Mouse (Mus musculus): ENCODE results near the gene Kif6. TPM values are rescaled to one million over a fixed set of nuclear protein-coding genes. Genes with fewer than 3 reads are reported as not detected.

Kif6 gene
- 4.1 and 4.8 TPM in 2 replicates for polyA plus RNA-seq (2014; fragmentation: Nextera tagmentation; extraction: Ambion mirVana)

GRCm38 (mm10) chr17:49614577-49615235 lies at the start of gene Kif6:
Gene Kif6 (plus strand): TSS chr17:49615136.
- Histone ChIP-seq H3K9ac (peak within 1 kb of the TSS; percentile 53), H3K27me3 (ENCODE audit: insufficient read depth, low read length) (no peaks in the 10 kb centered on the region), H3K36me3 (ENCODE audit: insufficient read depth) (no peaks in the 10 kb centered on the region), H3K9me3 (ENCODE audit: low read depth, low read length) (no peaks in the 10 kb centered on the region), H3K4me2 (peak within 1 kb of the TSS; percentile 94), H3K27ac (ENCODE audit: low read depth) (peak within 1 kb of the TSS; percentile 71), H3K4me1 (ENCODE audit: insufficient read depth) (0 out of 2 replicates have a peak, but pooled peaks cover 2% of the 10 kb centered on the region), H3K4me3 (ENCODE audit: low read depth, low read length) (peak within 1 kb of the TSS; percentile 62)
- 2% methylated on average over 27 of the region's 27 CpGs for WGBS
- peak; percentile 93 for DNase-seq
- no peak for TF ChIP-seq CTCF (IDR thresholded peaks at IDR 0.05; ENCODE audit: low read depth)
- peak; percentile 97 for ATAC-seq (ENCODE audit: insufficient read depth)

DNA sequence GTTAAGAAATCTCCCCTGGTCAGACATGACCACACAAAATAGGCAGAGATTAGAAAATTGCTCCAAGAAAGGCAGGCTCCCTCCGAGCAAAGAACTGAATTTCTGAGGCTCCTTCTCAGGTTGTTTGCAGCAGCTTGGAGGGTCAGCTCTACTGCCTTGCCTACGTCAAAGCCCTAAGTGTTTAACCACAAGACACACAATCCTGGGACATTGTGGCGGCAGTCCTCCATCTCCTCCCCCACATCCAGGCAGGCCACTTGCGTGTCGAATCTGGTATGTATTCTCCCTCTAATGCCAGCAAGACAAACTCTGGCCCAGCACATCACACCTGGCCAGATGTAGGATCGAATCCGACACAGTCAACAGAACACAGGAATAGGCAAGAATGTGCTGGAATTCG lies 46.2 kb upstream of the Kif6 start:
- DNase-seq (no peak), ATAC-seq (ENCODE audit: insufficient read depth) (no peak)
- Histone ChIP-seq H3K36me3 (ENCODE audit: insufficient read depth) (no peaks in the 10 kb centered on the region), H3K27me3 (ENCODE audit: insufficient read depth, low read length) (no peaks in the 10 kb centered on the region), H3K9me3 (ENCODE audit: low read depth, low read length) (no peaks in the 10 kb centered on the region; the same call in 1 of the 2 replicates), H3K4me1 (ENCODE audit: insufficient read depth) (no peaks in the 10 kb centered on the region), H3K27ac (ENCODE audit: low read depth) (no peak overlapping the region), H3K4me2 (no peak overlapping the region), H3K4me3 (ENCODE audit: low read depth, low read length) (no peak overlapping the region), H3K9ac (no peak overlapping the region)
- TF ChIP-seq CTCF (IDR thresholded peaks at IDR 0.05; ENCODE audit: low read depth): no peak
- WGBS: 62% methylated on average over 8 of the region's 8 CpGs

DNA sequence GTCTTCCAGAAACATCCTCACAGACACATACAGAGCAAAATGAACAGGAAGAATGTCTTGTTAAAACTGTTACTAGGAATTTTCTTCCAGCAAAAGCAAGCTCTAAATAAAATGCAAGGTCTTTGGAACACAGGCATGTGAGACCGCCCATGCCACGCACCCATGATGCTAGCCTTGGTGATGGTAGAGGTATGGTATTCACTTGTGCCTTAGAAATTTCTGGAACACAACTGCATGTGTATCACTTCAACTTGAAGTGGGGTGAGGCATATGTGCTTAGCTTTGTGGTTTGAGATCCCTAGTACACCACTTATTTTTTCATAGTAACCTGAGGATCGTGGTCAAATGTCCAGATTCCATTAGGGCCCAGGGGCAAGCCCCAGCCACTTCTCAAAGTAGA lies 37.6 kb upstream of the Kif6 start:
- Histone ChIP-seq H3K4me2 (no peak overlapping the region), H3K4me1 (ENCODE audit: insufficient read depth) (no peaks in the 10 kb centered on the region), H3K36me3 (ENCODE audit: insufficient read depth) (no peaks in the 10 kb centered on the region), H3K4me3 (ENCODE audit: low read depth, low read length) (no peak overlapping the region), H3K27ac (ENCODE audit: low read depth) (no peak overlapping the region), H3K9ac (no peak overlapping the region), H3K9me3 (ENCODE audit: low read depth, low read length) (no peaks in the 10 kb centered on the region), H3K27me3 (ENCODE audit: insufficient read depth, low read length) (no peaks in the 10 kb centered on the region)
- no peak for TF ChIP-seq CTCF (IDR thresholded peaks at IDR 0.05; ENCODE audit: low read depth)
- 89% methylated on average over 3 of the region's 3 CpGs for WGBS
- no peak for DNase-seq
- ATAC-seq (ENCODE audit: insufficient read depth): no peak

DNA sequence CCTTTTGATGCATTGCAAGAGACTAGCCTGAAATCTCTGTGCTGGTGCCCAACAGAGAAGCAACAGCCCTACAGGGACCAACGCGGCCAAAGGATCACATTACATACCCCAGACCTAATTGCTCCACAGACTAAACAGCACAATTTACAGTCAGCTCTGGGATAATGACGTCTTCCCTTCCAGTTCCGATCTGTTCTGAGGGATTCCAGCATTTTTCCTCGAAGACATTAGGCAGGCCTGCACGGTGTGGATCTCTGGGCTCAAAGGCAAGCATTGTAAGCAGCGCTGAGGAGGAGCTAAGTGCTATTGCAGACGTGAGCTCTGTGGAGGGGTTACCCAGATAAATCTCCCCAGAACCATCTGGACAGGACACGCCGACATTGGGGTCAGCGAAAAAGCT lies 32.5 kb upstream of the Kif6 start:
- Histone ChIP-seq H3K27me3 (ENCODE audit: insufficient read depth, low read length) (no peaks in the 10 kb centered on the region), H3K4me2 (no peak overlapping the region), H3K9ac (no peak overlapping the region), H3K4me1 (ENCODE audit: insufficient read depth) (no peaks in the 10 kb centered on the region), H3K9me3 (ENCODE audit: low read depth, low read length) (no peaks in the 10 kb centered on the region), H3K36me3 (ENCODE audit: insufficient read depth) (no peaks in the 10 kb centered on the region), H3K4me3 (ENCODE audit: low read depth, low read length) (no peak overlapping the region), H3K27ac (ENCODE audit: low read depth) (no peak overlapping the region)
- no peak for TF ChIP-seq CTCF (IDR thresholded peaks at IDR 0.05; ENCODE audit: low read depth)
- peak; percentile 11 for DNase-seq
- ATAC-seq (ENCODE audit: insufficient read depth): no peak
- 40% methylated on average over 11 of the region's 11 CpGs for WGBS

GRCm38 (mm10) chr17:49590051-49590450 lies 24.9 kb upstream of the Kif6 start:
- no peaks in the 10 kb centered on the region for H3K27me3 ChIP-seq (ENCODE audit: insufficient read depth, low read length)
- no peaks in the 10 kb centered on the region for H3K36me3 ChIP-seq (ENCODE audit: insufficient read depth)
- no peaks in the 10 kb centered on the region for H3K9me3 ChIP-seq (ENCODE audit: low read depth, low read length)
- no peak overlapping the region for H3K4me3 ChIP-seq (ENCODE audit: low read depth, low read length)
- H3K9ac ChIP-seq: no peak overlapping the region
- H3K4me2 ChIP-seq: no peak overlapping the region
- TF ChIP-seq CTCF (IDR thresholded peaks at IDR 0.05; ENCODE audit: low read depth): no peak
- no peaks in the 10 kb centered on the region for H3K4me1 ChIP-seq (ENCODE audit: insufficient read depth)
- 39% methylated on average over 8 of the region's 8 CpGs for WGBS
- DNase-seq (peak; percentile 61), ATAC-seq (ENCODE audit: insufficient read depth) (no peak)
- no peak overlapping the region for H3K27ac ChIP-seq (ENCODE audit: low read depth)

DNA sequence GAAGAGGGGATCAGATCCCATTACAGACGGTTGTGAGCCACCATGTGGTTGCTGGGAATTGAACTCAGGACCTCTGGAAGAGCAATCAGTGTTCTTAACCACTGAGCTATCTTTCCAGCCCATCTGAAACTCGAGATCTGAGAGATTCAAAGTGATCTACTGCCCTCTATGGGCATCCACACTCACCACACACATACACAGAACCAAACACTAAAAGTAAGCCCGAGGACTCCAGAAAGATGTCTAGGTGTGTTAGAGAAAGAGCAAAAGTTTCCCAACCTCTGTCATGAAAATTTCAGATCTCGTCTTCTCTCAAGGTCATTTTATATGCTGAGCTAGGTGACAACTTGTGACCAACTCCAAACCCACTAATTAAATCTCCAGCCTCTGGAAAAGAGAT lies 9.5 kb upstream of the Kif6 start:
- no peak for ATAC-seq (ENCODE audit: insufficient read depth)
- H3K36me3 ChIP-seq (ENCODE audit: insufficient read depth): no peaks in the 10 kb centered on the region

GRCm38 (mm10) chr17:49607351-49608027 lies 7.4 kb upstream of the Kif6 start:
- no peak for TF ChIP-seq CTCF (IDR thresholded peaks at IDR 0.05; ENCODE audit: low read depth)
- H3K4me2 ChIP-seq: no peak overlapping the region
- WGBS: 65% methylated on average over 7 of the region's 7 CpGs
- no peak for DNase-seq
- no peaks in the 10 kb centered on the region for H3K36me3 ChIP-seq (ENCODE audit: insufficient read depth)
- H3K9me3 ChIP-seq (ENCODE audit: low read depth, low read length): no peaks in the 10 kb centered on the region
- no peak overlapping the region for H3K27ac ChIP-seq (ENCODE audit: low read depth)
- no peaks in the 10 kb centered on the region for H3K27me3 ChIP-seq (ENCODE audit: insufficient read depth, low read length)
- ATAC-seq (ENCODE audit: insufficient read depth): no peak
- no peak overlapping the region for H3K4me3 ChIP-seq (ENCODE audit: low read depth, low read length)
- H3K9ac ChIP-seq: no peak overlapping the region
- H3K4me1 ChIP-seq (ENCODE audit: insufficient read depth): no peaks in the 10 kb centered on the region

More for the DNA sequence above, 9.5 kb upstream of the Kif6 start:
- Histone ChIP-seq H3K4me1 (ENCODE audit: insufficient read depth) (no peaks in the 10 kb centered on the region), H3K9ac (no peak overlapping the region), H3K4me3 (ENCODE audit: low read depth, low read length) (no peak overlapping the region), H3K27me3 (ENCODE audit: insufficient read depth, low read length) (no peaks in the 10 kb centered on the region), H3K27ac (ENCODE audit: low read depth) (no peak overlapping the region), H3K9me3 (ENCODE audit: low read depth, low read length) (no peaks in the 10 kb centered on the region; the same call in 1 of the 2 replicates), H3K4me2 (no peak overlapping the region)
- WGBS: 73% methylated on average over 4 of the region's 4 CpGs
- TF ChIP-seq CTCF (IDR thresholded peaks at IDR 0.05; ENCODE audit: low read depth): no peak
- no peak for DNase-seq

Data from lung, embryonic 14.5 days (tissue).